Mouse (Mus musculus): ENCODE measurements around the gene Fga. TPM values are rescaled to one million over a fixed set of nuclear protein-coding genes. Genes with fewer than 3 reads are reported as not detected.

Gene Fga
- polyA plus RNA-seq, 1 experiment from 2014 or later = 0.10 TPM

DNA sequence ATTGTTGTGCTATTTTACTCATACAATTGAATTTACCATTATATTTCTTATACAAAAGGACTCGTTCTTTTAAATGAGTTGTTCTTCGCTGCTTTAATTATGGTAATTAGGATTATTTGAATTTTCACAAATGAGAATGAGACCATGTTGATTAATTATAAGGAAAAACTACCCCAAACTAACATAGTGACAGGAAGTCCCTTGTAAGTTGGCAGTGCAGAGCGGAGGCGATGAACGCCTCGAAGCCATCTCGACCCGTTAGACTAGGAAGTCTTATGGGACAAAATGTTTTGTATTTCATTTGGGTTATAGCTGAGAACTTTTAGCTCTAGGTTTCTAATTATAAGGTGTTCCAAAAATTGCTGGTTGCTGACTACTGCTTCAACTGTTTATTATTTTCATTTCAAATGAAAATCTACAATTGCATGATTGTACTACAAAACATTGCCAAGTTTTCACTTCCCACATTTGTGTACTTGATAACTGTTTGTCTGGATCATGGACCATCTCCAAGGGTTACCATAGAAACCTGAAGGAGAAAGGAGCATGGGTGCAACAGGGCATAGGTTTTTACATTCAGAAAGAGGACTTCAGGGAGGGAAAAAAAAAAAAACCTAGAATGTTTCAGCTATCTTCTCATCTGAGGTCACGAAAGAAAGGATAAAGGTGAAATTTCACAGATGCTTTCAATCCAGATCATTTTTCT, 1.8 kb downstream of the Fga start:
- no peak for ATAC-seq (ENCODE audit: insufficient number of reproducible peaks, insufficient read depth, low FRiP score, low TSS enrichment, low read depth)
- no peaks in the 10 kb centered on the region for H3K9me3 ChIP-seq
- 90% methylated on average over 9 of the region's 9 CpGs for WGBS

DNA sequence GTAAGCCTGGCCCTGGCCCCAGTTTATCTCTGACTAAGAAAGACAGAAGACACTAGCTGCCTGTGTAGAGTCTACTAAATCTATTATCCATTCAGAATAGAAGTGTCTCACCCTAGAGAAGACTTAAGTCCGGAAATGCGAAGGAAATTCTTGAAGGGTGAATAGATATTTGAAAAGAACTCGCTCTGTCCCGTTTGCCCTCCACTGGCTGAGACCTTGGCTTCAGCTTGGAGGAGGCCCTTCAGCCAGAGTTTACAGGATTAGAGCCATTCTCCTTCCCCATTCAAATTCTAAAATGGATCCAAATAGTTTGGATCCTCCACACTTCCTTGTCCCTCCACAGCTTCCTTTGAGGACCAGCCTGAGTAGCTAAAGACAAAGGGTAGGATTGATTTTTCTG, 4.5 kb downstream of the Fga start:
- Histone ChIP-seq H3K4me3 (replicated peaks) (no peak overlapping the region), H3K9me3 (no peaks in the 10 kb centered on the region), H3K27ac (no peak overlapping the region), H3K27me3 (no peaks in the 10 kb centered on the region), H3K4me2 (no peak overlapping the region), H3K4me1 (replicated peaks) (no peaks in the 10 kb centered on the region), H3K9ac (replicated peaks) (no peak overlapping the region), H3K36me3 (no peaks in the 10 kb centered on the region)
- ATAC-seq (ENCODE audit: insufficient number of reproducible peaks, insufficient read depth, low FRiP score, low TSS enrichment, low read depth) = no peak
- whole genome bisulfite sequencing = 94% methylated on average over 4 of the region's 4 CpGs

More for the DNA sequence above, 1.8 kb downstream of the Fga start:
- no peak overlapping the region for H3K4me3 ChIP-seq (replicated peaks)
- no peak overlapping the region for H3K9ac ChIP-seq (replicated peaks)
- H3K27me3 ChIP-seq = no peaks in the 10 kb centered on the region
- no peaks in the 10 kb centered on the region for H3K36me3 ChIP-seq
- no peak overlapping the region for H3K4me2 ChIP-seq
- H3K27ac ChIP-seq = no peak overlapping the region
- no peaks in the 10 kb centered on the region for H3K4me1 ChIP-seq (replicated peaks)

DNA sequence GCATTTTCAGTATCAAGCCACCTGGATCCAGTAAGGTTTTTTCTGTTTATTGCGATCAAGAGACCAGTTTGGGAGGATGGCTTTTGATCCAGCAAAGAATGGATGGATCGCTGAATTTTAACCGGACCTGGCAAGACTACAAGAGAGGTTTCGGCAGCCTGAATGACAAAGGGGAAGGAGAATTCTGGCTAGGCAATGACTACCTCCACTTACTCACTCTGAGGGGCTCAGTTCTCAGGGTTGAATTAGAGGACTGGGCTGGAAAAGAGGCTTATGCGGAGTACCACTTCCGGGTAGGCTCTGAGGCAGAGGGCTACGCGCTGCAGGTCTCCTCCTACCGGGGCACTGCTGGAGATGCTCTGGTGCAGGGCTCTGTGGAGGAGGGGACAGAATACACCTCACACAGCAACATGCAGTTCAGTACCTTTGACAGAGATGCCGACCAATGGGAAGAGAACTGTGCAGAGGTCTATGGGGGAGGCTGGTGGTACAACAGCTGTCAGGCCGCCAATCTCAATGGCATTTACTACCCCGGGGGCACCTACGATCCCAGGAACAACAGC, 7.0 kb downstream of the Fga start:
- Histone ChIP-seq H3K27me3 (no peaks in the 10 kb centered on the region), H3K27ac (no peak overlapping the region), H3K4me1 (replicated peaks) (no peaks in the 10 kb centered on the region), H3K9ac (replicated peaks) (no peak overlapping the region), H3K9me3 (no peaks in the 10 kb centered on the region), H3K4me2 (peak overlapping the region; percentile 32; the same call in 1 of the 2 replicates), H3K4me3 (replicated peaks) (no peak overlapping the region), H3K36me3 (no peaks in the 10 kb centered on the region)
- ATAC-seq (ENCODE audit: insufficient number of reproducible peaks, insufficient read depth, low FRiP score, low TSS enrichment, low read depth) = no peak
- 50% methylated on average over 13 of the region's 13 CpGs for WGBS

DNA sequence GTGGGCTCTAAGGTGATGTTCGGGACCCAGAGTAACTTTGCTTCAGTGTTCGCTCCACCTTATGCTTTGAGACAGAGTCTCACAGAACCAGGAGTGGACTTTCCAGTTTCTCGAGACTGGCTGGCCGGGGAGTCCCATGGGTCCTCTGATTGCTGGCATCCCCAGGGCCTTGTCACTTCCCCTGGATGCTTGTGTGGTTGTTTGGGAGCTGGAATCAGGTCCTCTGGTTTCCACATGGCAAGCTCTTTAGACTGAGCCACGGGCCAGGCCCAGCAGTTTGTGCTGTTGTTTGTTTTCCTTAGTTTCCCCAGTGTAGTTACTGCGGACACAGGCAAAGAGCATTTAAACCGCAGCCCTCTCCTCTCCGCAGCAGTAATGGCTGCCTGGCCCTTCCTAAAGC, 7.9 kb downstream of the Fga start:
- no peaks in the 10 kb centered on the region for H3K27me3 ChIP-seq
- no peak overlapping the region for H3K9ac ChIP-seq (replicated peaks)
- no peak overlapping the region for H3K27ac ChIP-seq
- H3K9me3 ChIP-seq = no peaks in the 10 kb centered on the region
- H3K4me1 ChIP-seq (replicated peaks) = no peaks in the 10 kb centered on the region
- H3K4me2 ChIP-seq = no peak overlapping the region
- no peak overlapping the region for H3K4me3 ChIP-seq (replicated peaks)
- H3K36me3 ChIP-seq = no peaks in the 10 kb centered on the region
- 79% methylated on average over 8 of the region's 8 CpGs for WGBS
- no peak for ATAC-seq (ENCODE audit: insufficient number of reproducible peaks, insufficient read depth, low FRiP score, low TSS enrichment, low read depth)

DNA sequence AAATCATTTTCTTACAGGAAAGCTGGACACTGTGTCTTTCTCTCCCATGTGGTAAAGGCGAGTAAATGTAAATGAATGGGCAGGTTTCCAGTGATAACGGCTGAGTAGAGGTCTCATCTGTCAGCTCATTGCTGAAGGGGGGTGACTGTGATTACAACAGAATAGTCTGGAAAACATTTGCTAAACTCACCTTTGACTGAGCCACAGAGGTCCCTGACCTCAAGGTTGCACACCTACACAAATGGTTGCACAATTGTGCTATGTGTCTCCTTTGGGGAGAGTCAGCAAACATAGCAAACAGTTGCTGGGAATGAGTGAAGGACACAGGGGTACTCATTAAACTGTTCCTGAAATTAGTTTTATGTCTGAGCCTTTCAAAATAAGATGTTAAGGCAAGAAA, 13.0 kb downstream of the Fga start:
- 81% methylated on average over 2 of the region's 2 CpGs for WGBS
- no peaks in the 10 kb centered on the region for H3K27me3 ChIP-seq
- no peak for ATAC-seq (ENCODE audit: insufficient number of reproducible peaks, insufficient read depth, low FRiP score, low TSS enrichment, low read depth)

DNA sequence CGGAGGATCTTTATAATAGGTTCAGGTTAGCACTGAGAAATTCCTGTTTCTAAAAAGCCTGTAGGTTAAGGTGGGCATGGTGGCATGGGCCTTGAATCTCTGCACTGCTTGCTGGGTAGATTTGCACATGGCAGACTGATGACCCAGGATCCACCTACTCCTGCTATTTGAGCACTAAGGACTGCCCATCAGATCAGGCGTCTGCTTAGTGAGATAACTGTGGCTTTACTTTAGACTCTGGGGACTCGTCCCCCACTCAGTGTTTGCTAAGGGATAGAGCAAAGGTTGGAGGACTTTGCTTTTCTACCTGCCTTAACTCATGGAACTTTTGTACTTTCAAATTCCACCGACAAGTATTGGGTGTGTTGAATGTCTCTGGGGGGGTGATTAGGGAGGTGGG, 13.8 kb downstream of the Fga start:
- Histone ChIP-seq H3K9ac (replicated peaks) (no peak overlapping the region), H3K4me3 (replicated peaks) (no peak overlapping the region), H3K4me1 (replicated peaks) (no peaks in the 10 kb centered on the region), H3K36me3 (no peaks in the 10 kb centered on the region), H3K27ac (no peak overlapping the region), H3K9me3 (no peaks in the 10 kb centered on the region), H3K27me3 (no peaks in the 10 kb centered on the region), H3K4me2 (no peak overlapping the region)
- WGBS = 73% methylated on average over 4 of the region's 4 CpGs
- no peak for ATAC-seq (ENCODE audit: insufficient number of reproducible peaks, insufficient read depth, low FRiP score, low TSS enrichment, low read depth)

More for the DNA sequence above, 13.0 kb downstream of the Fga start:
- Histone ChIP-seq H3K4me2 (no peak overlapping the region), H3K4me1 (replicated peaks) (no peaks in the 10 kb centered on the region), H3K27ac (no peak overlapping the region), H3K4me3 (replicated peaks) (no peak overlapping the region), H3K36me3 (no peaks in the 10 kb centered on the region), H3K9me3 (no peaks in the 10 kb centered on the region), H3K9ac (replicated peaks) (no peak overlapping the region)

- Histone ChIP-seq H3K4me1 (replicated peaks) (no peaks in the 10 kb centered on the region), H3K4me2 (no peak overlapping the region), H3K27ac (no peak overlapping the region), H3K9me3 (no peaks in the 10 kb centered on the region), H3K36me3 (no peaks in the 10 kb centered on the region), H3K27me3 (no peaks in the 10 kb centered on the region), H3K9ac (replicated peaks) (no peak overlapping the region), H3K4me3 (replicated peaks) (no peak overlapping the region)
- no peak for ATAC-seq (ENCODE audit: insufficient number of reproducible peaks, insufficient read depth, low FRiP score, low TSS enrichment, low read depth)
- WGBS = 93% methylated on average over 5 of the region's 5 CpGs
Observed at GRCm38 (mm10) chr3:83042451-83042850, 16.6 kb downstream of the Fga start.

- Histone ChIP-seq H3K9me3 (no peaks in the 10 kb centered on the region), H3K9ac (replicated peaks) (no peak overlapping the region; the same call in 1 of the 2 replicates), H3K36me3 (no peaks in the 10 kb centered on the region), H3K4me2 (no peak overlapping the region), H3K4me1 (replicated peaks) (no peaks in the 10 kb centered on the region), H3K4me3 (replicated peaks) (no peak overlapping the region), H3K27ac (no peak overlapping the region), H3K27me3 (no peaks in the 10 kb centered on the region)
- ATAC-seq (ENCODE audit: insufficient number of reproducible peaks, insufficient read depth, low FRiP score, low TSS enrichment, low read depth) = no peak
- WGBS = 89% methylated on average over 11 of the region's 11 CpGs
Observed at GRCm38 (mm10) chr3:83046649-83047048, 20.8 kb downstream of the Fga start.

DNA sequence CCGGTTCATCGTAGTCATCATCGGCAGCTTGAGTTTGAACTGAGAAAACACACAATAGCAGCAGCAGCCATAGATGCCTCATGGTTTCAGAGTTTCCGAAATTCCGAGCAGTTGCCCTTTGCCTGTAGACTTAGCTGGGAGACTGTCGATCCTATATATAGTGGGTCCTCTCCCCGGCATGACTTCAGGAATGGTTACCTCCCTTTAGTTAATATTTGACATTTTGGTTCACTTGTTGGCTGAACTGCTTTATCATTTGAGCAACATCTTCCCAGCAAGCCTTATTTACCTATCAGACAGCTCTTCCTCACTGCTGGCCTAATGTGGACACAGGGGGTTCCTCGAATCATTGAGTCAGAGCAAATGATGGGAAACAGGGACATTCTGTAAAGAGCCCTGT, 23.8 kb downstream of the Fga start, which contains the start of gene Fgb:
TSS of gene Fgb (minus strand) at position 184 of the 400 bp plus-strand sequence.
- no peaks in the 10 kb centered on the region for H3K36me3 ChIP-seq
- no peak within 1 kb of the TSS for H3K4me3 ChIP-seq (replicated peaks)
- H3K27ac ChIP-seq = no peak within 1 kb of the TSS
- no peaks in the 10 kb centered on the region for H3K9me3 ChIP-seq
- H3K27me3 ChIP-seq = no peaks in the 10 kb centered on the region
- no peaks in the 10 kb centered on the region for H3K4me1 ChIP-seq (replicated peaks)
- no peak for ATAC-seq (ENCODE audit: insufficient number of reproducible peaks, insufficient read depth, low FRiP score, low TSS enrichment, low read depth)
- H3K4me2 ChIP-seq = no peak within 1 kb of the TSS
- 93% methylated on average over 8 of the region's 8 CpGs for WGBS
- H3K9ac ChIP-seq (replicated peaks) = no peak within 1 kb of the TSS

GRCm38 (mm10) chr3:83050661-83051060, 24.8 kb downstream of the Fga start:
- Histone ChIP-seq H3K27ac (no peak overlapping the region), H3K9me3 (no peaks in the 10 kb centered on the region), H3K4me3 (replicated peaks) (no peak overlapping the region), H3K4me2 (no peak overlapping the region), H3K4me1 (replicated peaks) (no peaks in the 10 kb centered on the region), H3K36me3 (no peaks in the 10 kb centered on the region), H3K9ac (replicated peaks) (no peak overlapping the region), H3K27me3 (no peaks in the 10 kb centered on the region)
- WGBS = 84% methylated on average over 5 of the region's 5 CpGs
- ATAC-seq (ENCODE audit: insufficient number of reproducible peaks, insufficient read depth, low FRiP score, low TSS enrichment, low read depth) = no peak

DNA sequence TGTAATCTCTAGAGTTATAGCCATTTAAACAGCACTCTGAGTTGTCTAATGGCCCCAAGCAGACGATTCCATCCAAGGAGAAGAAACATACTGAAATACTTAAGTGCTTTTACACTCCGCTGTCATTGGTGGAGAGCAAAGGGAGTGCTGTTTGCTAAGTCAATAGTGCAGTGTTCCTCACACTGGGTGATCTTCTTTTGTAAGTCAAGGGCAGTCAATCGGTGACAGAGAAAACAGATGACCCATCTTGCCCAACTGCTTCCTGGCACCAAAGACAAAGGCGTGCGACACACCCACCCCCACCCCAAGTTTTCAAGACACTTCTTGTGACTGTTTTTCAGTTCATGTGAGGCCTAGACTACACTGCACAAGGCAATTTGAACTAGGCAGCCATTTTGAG, 26.2 kb downstream of the Fga start:
- WGBS = 89% methylated on average over 5 of the region's 5 CpGs
- H3K9ac ChIP-seq (replicated peaks) = no peak overlapping the region
- peaks cover 5% of the 10 kb centered on the region for H3K36me3 ChIP-seq
- ATAC-seq (ENCODE audit: insufficient number of reproducible peaks, insufficient read depth, low FRiP score, low TSS enrichment, low read depth) = no peak
- H3K9me3 ChIP-seq = no peaks in the 10 kb centered on the region
- H3K4me3 ChIP-seq (replicated peaks) = no peak overlapping the region
- H3K27ac ChIP-seq = no peak overlapping the region
- H3K4me2 ChIP-seq = no peak overlapping the region
- peaks cover 10% of the 10 kb centered on the region for H3K4me1 ChIP-seq (replicated peaks)
- H3K27me3 ChIP-seq = no peaks in the 10 kb centered on the region

GRCm38 (mm10) chr3:83053126-83053525, 27.2 kb downstream of the Fga start:
- no peak overlapping the region for H3K9ac ChIP-seq (replicated peaks)

More at GRCm38 (mm10) chr3:83053126-83053525, 27.2 kb downstream of the Fga start:
- H3K4me3 ChIP-seq (replicated peaks) = no peak overlapping the region
- H3K9me3 ChIP-seq = no peaks in the 10 kb centered on the region
- H3K36me3 ChIP-seq = peaks cover 14% of the 10 kb centered on the region
- no peak for ATAC-seq (ENCODE audit: insufficient number of reproducible peaks, insufficient read depth, low FRiP score, low TSS enrichment, low read depth)
- WGBS = 91% methylated on average over 7 of the region's 7 CpGs
- no peak overlapping the region for H3K27ac ChIP-seq
- H3K27me3 ChIP-seq = no peaks in the 10 kb centered on the region
- peaks cover 10% of the 10 kb centered on the region for H3K4me1 ChIP-seq (replicated peaks)
- no peak overlapping the region for H3K4me2 ChIP-seq
